Mouse (Mus musculus) spleen, adult 2 months (tissue): ENCODE results near the gene Cyp4f14. TPM values are rescaled to one million over a fixed set of nuclear protein-coding genes. Genes with fewer than 3 reads are reported as not detected.

Experiments
- DNase-seq, 2 experiments: peaks; one replicate each; pipeline versions ENCODE4 v3.0.0 to v3.0.0-alpha.2; 2012 to 2021; ENCODE audit warnings: low spot score in 2 of 2, low read depth in 1 of 2
- H3K27ac ChIP-seq: fragments of 200-500 bp; 2 replicates; pipeline ENCODE4 v1.5.1; 2012; ENCODE audit warnings: low read length, inconsistent platforms; ENCODE audit not compliant: insufficient read depth
- H3K27me3 ChIP-seq: fragments of 200-500 bp; 2 replicates; pipeline ENCODE4 v1.6.1; 2012; ENCODE audit warnings: mild to moderate bottlenecking, moderate library complexity, low read length, inconsistent platforms; ENCODE audit not compliant: control insufficient read depth, insufficient read depth
- H3K36me3 ChIP-seq: fragments of 200-500 bp; 2 replicates; pipeline ENCODE4 v1.6.1; 2012; ENCODE audit warnings: mild to moderate bottlenecking, low read length, inconsistent platforms; ENCODE audit not compliant: control insufficient read depth, insufficient read depth
- H3K4me1 ChIP-seq: fragments of 200-500 bp; 2 replicates; pipeline ENCODE4 v1.6.1; 2011; ENCODE audit warnings: inconsistent platforms; ENCODE audit not compliant: control insufficient read depth, insufficient read depth, insufficient read length
- H3K4me3 ChIP-seq: fragments of 200-500 bp; 2 replicates; pipeline ENCODE4 v1.5.1; 2011; ENCODE audit warnings: mild to moderate bottlenecking, inconsistent platforms; ENCODE audit not compliant: insufficient read depth, insufficient read length; ENCODE audit errors: extremely low read depth
- CTCF ChIP-seq: fragments of 200-500 bp; IDR thresholded peaks from 2 replicates; pipeline ENCODE4 v1.5.1; 2011; ENCODE audit warnings: mild to moderate bottlenecking, inconsistent platforms; ENCODE audit not compliant: insufficient read depth, insufficient read length, insufficient replicate concordance; ENCODE audit errors: extremely low read depth
- POLR2A ChIP-seq: fragments of 200-500 bp; IDR thresholded peaks from 2 replicates; pipeline ENCODE4 v1.6.1; 2011; ENCODE audit warnings: low read depth, low read length, inconsistent platforms
- WGBS: fragments of 180-500 bp; shearing (Covaris S2); methylation state at CpG from one replicate; pipeline ENCODE4 v1.1.7; 2018; 5-methylcytosine and 5-hydroxymethylcytosine counted together
- polyA plus RNA-seq: library from polyadenylated mRNA; depleted of rRNA; stranded (reverse); fragments of >200 nt; gene quantifications from 2 replicates; pipeline ENCODE4 v1.2.3, GENCODE M21; 2012

The Cyp4f14 gene
- polyA plus RNA-seq, 1 experiment: 0.26 TPM

- H3K36me3 ChIP-seq: no peaks in the 10 kb centered on the region
- TF ChIP-seq POLR2A (no peak), CTCF (no peak)
- no peak overlapping the region for H3K27ac ChIP-seq
- no peaks in the 10 kb centered on the region for H3K27me3 ChIP-seq
- no peak overlapping the region for H3K4me3 ChIP-seq
- no peak for DNase-seq
- no peaks in the 10 kb centered on the region for H3K4me1 ChIP-seq
- 83% methylated on average over 1 of the region's 1 CpGs for WGBS
Measured at GRCm38 (mm10) chr17:32901751-32902525, 15.2 kb downstream of the Cyp4f14 start.

- TF ChIP-seq CTCF (no peak), POLR2A (no peak)
- H3K27me3 ChIP-seq: no peaks in the 10 kb centered on the region
- no peaks in the 10 kb centered on the region for H3K36me3 ChIP-seq
- peak; percentile 19 to 42 for DNase-seq
- no peak overlapping the region for H3K4me3 ChIP-seq
- H3K27ac ChIP-seq: no peak overlapping the region; the same call in 1 of the 2 replicates
- 74% methylated on average over 4 of the region's 4 CpGs for WGBS
- peaks cover 4% of the 10 kb centered on the region; the same call in 1 of the 2 replicates for H3K4me1 ChIP-seq
Measured at GRCm38 (mm10) chr17:32895421-32895820, 21.7 kb downstream of the Cyp4f14 start.

GRCm38 (mm10) chr17:32893901-32894300 is 23.2 kb downstream of the Cyp4f14 start:
- 81% methylated on average over 3 of the region's 3 CpGs for WGBS
- DNase-seq: no peak
- H3K27ac ChIP-seq: no peak overlapping the region
- TF ChIP-seq POLR2A (no peak), CTCF (no peak)
- peaks cover 4% of the 10 kb centered on the region; the same call in 1 of the 2 replicates for H3K4me1 ChIP-seq
- H3K4me3 ChIP-seq: no peak overlapping the region
- no peaks in the 10 kb centered on the region for H3K27me3 ChIP-seq
- H3K36me3 ChIP-seq: no peaks in the 10 kb centered on the region

- WGBS: 19% methylated on average over 33 of the region's 33 CpGs
- peak; percentile 37; the same call in 1 of the 2 replicates for TF ChIP-seq CTCF
- no peak for TF ChIP-seq POLR2A
- peaks cover 1% of the 10 kb centered on the region; the same call in 1 of the 2 replicates for H3K36me3 ChIP-seq
- H3K27ac ChIP-seq: peak within 1 kb of the TSS; percentile 63
- H3K4me3 ChIP-seq: peak within 1 kb of the TSS; percentile 62
- peak; percentile 71 to 77 for DNase-seq
- peaks cover 4% of the 10 kb centered on the region; the same call in 1 of the 2 replicates for H3K4me1 ChIP-seq
- no peaks in the 10 kb centered on the region for H3K27me3 ChIP-seq
Measured at GRCm38 (mm10) chr17:32891239-32892180, 25.6 kb downstream of the Cyp4f14 start, which contains the start of gene Zfp870. TSS of gene Zfp870 (minus strand) at chr17:32891642.

DNA sequence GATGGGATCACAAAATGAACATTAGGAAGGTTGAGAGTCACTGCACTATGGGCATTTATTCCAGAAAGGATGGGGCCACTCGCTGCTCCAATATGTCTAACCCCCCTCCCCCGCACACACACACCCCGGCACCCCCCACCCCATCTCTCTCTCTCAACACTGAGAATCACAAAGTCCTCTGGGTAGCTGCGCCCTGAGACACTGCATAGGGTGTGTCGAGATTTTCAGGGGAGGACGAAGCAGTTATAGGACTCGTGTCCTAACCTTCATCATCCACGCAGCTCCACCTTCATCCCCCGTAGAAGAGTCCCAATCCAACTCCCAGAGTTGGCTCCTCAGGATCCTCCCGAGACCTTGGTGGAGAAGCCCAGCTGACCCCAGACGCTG is 26.3 kb downstream of the Cyp4f14 start:
- Histone ChIP-seq H3K4me3 (peak overlapping the region; percentile 62), H3K27ac (0 out of 2 replicates have a peak overlapping the region, but pooled peaks have one; percentile 51), H3K4me1 (peaks cover 4% of the 10 kb centered on the region; the same call in 1 of the 2 replicates), H3K36me3 (peaks cover 1% of the 10 kb centered on the region; the same call in 1 of the 2 replicates), H3K27me3 (no peaks in the 10 kb centered on the region)
- TF ChIP-seq POLR2A: no peak
- TF ChIP-seq CTCF: no peak
- DNase-seq: no peak
- WGBS: 5% methylated on average over 11 of the region's 11 CpGs

- TF ChIP-seq POLR2A (no peak), CTCF (no peak)
- Histone ChIP-seq H3K4me3 (no peak overlapping the region), H3K36me3 (peaks cover 1% of the 10 kb centered on the region; the same call in 1 of the 2 replicates), H3K4me1 (peaks cover 4% of the 10 kb centered on the region; the same call in 1 of the 2 replicates), H3K27me3 (no peaks in the 10 kb centered on the region), H3K27ac (no peak overlapping the region)
- 97% methylated on average over 6 of the region's 6 CpGs for WGBS
- no peak for DNase-seq
Measured at GRCm38 (mm10) chr17:32889611-32890010, 27.5 kb downstream of the Cyp4f14 start.
